9 mouse cellular contexts compared by ENCODE assay signal in the genomic region with DNA sequence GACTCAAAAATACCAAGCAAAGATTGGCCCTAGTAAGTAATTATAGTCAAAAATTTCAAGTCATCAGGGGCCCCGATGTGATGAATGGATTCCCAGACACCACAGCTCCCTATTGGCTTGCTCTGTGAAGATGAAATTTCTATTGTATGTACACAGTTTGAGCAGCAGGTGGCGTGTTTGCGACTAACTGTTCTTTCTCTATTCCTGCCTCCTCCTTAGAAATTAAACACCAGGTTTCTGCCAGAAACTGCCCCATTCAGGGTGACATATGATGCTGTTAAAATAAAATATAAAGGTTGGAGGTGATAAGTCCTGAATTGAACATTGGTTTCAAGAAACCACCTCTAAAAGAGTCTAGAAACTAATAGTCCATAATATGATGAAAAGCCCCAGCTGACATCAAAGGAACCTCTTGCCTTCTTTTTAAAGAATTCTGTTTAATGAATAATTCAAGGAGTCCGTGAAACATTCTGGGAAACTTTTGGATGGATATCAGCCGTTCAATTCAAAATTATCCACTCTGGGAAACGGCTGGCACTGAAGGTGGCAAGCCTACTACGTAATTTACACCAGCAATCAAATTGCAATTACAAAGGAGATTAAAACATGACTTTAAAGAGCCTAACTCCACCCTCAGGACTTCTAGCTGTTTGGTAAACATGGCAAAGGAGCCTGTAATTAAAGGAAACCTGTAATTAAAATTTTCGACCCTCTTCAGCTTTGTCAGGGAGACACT.
A peak's percentile ranks its signal among the peaks of the same experiment; 100 is the strongest.
DNase-seq lines count a peak whose midpoint lies in the region; ATAC-seq and TF ChIP-seq lines count a peak whose summit lies in the region.
"Had no signal": no experiment of that assay in that cellular context is flagged by ENCODE, and none has a peak within 500 bp of the region (broad histone marks: within the 10 kb centered on the region; RNA-seq: fewer than 3 reads in every experiment).

No protein-coding gene starts in this region.

- peak; percentile 4 to 6 for DNase-seq in cerebellum, postnatal 36 days
- no peak for DNase-seq in cerebellum, adult 9-10 months
- DNase-seq in brain, embryonic 14.5 days (ENCODE audit: low read depth): peak; percentile 78
- DNase-seq in liver: no peak
- no peak for DNase-seq in gastrocnemius, postnatal 14 days

- intact Hi-C loops in gastrocnemius, postnatal 14 days (cut with DNase I; ENCODE audit: low total_unique reads): no loop called here

- no peaks in the 10 kb centered on the region for H3K36me3 ChIP-seq in hindbrain, embryonic 16.5 days (ENCODE audit: control insufficient read depth, insufficient read depth, low read length)
- H3K36me3 ChIP-seq in midbrain, embryonic 12.5 days: no peaks in the 10 kb centered on the region
- H3K36me3 ChIP-seq in liver, embryonic 12.5 days: no peaks in the 10 kb centered on the region
- H3K36me3 ChIP-seq: limb, embryonic 13.5 days had no signal

- H3K9ac ChIP-seq in hindbrain, embryonic 16.5 days (ENCODE audit: low read depth, low read length): no peak overlapping the region
- H3K9ac ChIP-seq in midbrain, embryonic 12.5 days (replicated peaks): no peak overlapping the region
- H3K9ac ChIP-seq in liver, embryonic 12.5 days: no peak overlapping the region
- H3K9ac ChIP-seq: limb, embryonic 13.5 days had no signal

- peak; percentile 44; the same call in 1 of the 2 replicates for TF ChIP-seq CTCF in brain, embryonic 14.5 days (IDR thresholded peaks at IDR 0.05; ENCODE audit: borderline replicate concordance, extremely low read depth, insufficient read depth, insufficient read length)

- no peak for TF ChIP-seq POLR2A in brain, embryonic 14.5 days (IDR thresholded peaks at IDR 0.05; ENCODE audit: borderline replicate concordance, extremely low read depth, insufficient read depth, insufficient read length, poor library complexity, severe bottlenecking)

- no peak overlapping the region for H3K4me3 ChIP-seq in hindbrain, embryonic 16.5 days (ENCODE audit: low read length)
- no peak overlapping the region for H3K4me3 ChIP-seq in midbrain, embryonic 12.5 days
- no peak overlapping the region for H3K4me3 ChIP-seq in liver, embryonic 12.5 days
- H3K4me3 ChIP-seq: limb, embryonic 13.5 days had no signal

- peak; percentile 73 for ATAC-seq in hindbrain, embryonic 16.5 days
- peak; percentile 70 for ATAC-seq in midbrain, embryonic 12.5 days (ENCODE audit: low FRiP score, low read depth)
- ATAC-seq in liver, embryonic 12.5 days: no peak

- no peak overlapping the region for H3K27ac ChIP-seq in hindbrain, embryonic 16.5 days (ENCODE audit: low read depth, low read length)
- no peak overlapping the region for H3K27ac ChIP-seq in midbrain, embryonic 12.5 days (replicated peaks)
- no peak overlapping the region for H3K27ac ChIP-seq in liver, embryonic 12.5 days
- H3K27ac ChIP-seq: limb, embryonic 13.5 days had no signal

- H3K4me1 ChIP-seq in hindbrain, embryonic 16.5 days (ENCODE audit: control insufficient read depth, insufficient read depth, low read depth, low read length): no peaks in the 10 kb centered on the region
- no peaks in the 10 kb centered on the region for H3K4me1 ChIP-seq in midbrain, embryonic 12.5 days
- no peaks in the 10 kb centered on the region for H3K4me1 ChIP-seq in liver, embryonic 12.5 days
- H3K4me1 ChIP-seq: limb, embryonic 13.5 days had no signal

- no peaks in the 10 kb centered on the region for H3K9me3 ChIP-seq in hindbrain, embryonic 16.5 days (ENCODE audit: control insufficient read depth, low read length)
- no peaks in the 10 kb centered on the region for H3K9me3 ChIP-seq in midbrain, embryonic 12.5 days
- no peaks in the 10 kb centered on the region for H3K9me3 ChIP-seq in liver, embryonic 12.5 days (replicated peaks)
- H3K9me3 ChIP-seq: limb, embryonic 13.5 days had no signal

- H3K27me3 ChIP-seq in hindbrain, embryonic 16.5 days (replicated peaks; ENCODE audit: control insufficient read depth, insufficient read depth, low read length): no peaks in the 10 kb centered on the region
- no peaks in the 10 kb centered on the region for H3K27me3 ChIP-seq in midbrain, embryonic 12.5 days
- H3K27me3 ChIP-seq in liver, embryonic 12.5 days (replicated peaks): no peaks in the 10 kb centered on the region
- H3K27me3 ChIP-seq: limb, embryonic 13.5 days had no signal

- H3K4me2 ChIP-seq in hindbrain, embryonic 16.5 days (ENCODE audit: low read length): no peak overlapping the region
- H3K4me2 ChIP-seq in midbrain, embryonic 12.5 days (replicated peaks): no peak overlapping the region
- no peak overlapping the region for H3K4me2 ChIP-seq in liver, embryonic 12.5 days
- H3K4me2 ChIP-seq: limb, embryonic 13.5 days had no signal

- WGBS in hindbrain, embryonic 16.5 days: 17% methylated on average over 8 of the region's 8 CpGs
- WGBS in midbrain, embryonic 12.5 days: 17% methylated on average over 8 of the region's 8 CpGs
- WGBS in liver, embryonic 12.5 days (ENCODE audit: insufficient replicate concordance): 33% methylated on average over 8 of the region's 8 CpGs

Comparison
In these comparisons a context has a peak if more than half of its experiments do, and no peak if none do; other contexts are left out.
1. DNase-seq: peak in cerebellum, postnatal 36 days (2 of 2) and brain, embryonic 14.5 days (single experiment); none in cerebellum, adult 9-10 months (single experiment), liver (single experiment) and gastrocnemius, postnatal 14 days (single experiment).